In genomic region chr2:36214425-36214824, GRCm38 (mm10) we compare ENCODE assay signal across 8 mouse cellular contexts. TPM values are rescaled to one million over a fixed set of nuclear protein-coding genes. Genes with fewer than 3 reads are reported as not detected.
A peak's percentile ranks its signal among the peaks of the same experiment; 100 is the strongest.
DNase-seq lines count a peak whose midpoint lies in the region; ATAC-seq and TF ChIP-seq lines count a peak whose summit lies in the region.

No protein-coding gene starts in this region.

- peaks cover 31% of the 10 kb centered on the region for H3K27me3 ChIP-seq in hindbrain, embryonic 14.5 days (ENCODE audit: control insufficient read depth, insufficient read depth, low read length)
- H3K27me3 ChIP-seq in hindbrain, embryonic 13.5 days = peaks cover 39% of the 10 kb centered on the region
- H3K27me3 ChIP-seq in MEL (ENCODE audit: control insufficient read depth in 1 of 2, insufficient read depth in 2 of 2, low read length in 2 of 2) = no peaks in the 10 kb centered on the region
- peaks cover 13% of the 10 kb centered on the region for H3K27me3 ChIP-seq in embryonic facial prominence, embryonic 14.5 days (replicated peaks; ENCODE audit: control insufficient read depth, insufficient read depth, low read length)
- peaks cover 15% of the 10 kb centered on the region for H3K27me3 ChIP-seq in lung, embryonic 16.5 days (ENCODE audit: control insufficient read depth, insufficient read depth, low read depth, low read length)

- H3K27ac ChIP-seq in hindbrain, embryonic 14.5 days = no peak overlapping the region
- no peak overlapping the region for H3K27ac ChIP-seq in hindbrain, embryonic 13.5 days
- H3K27ac ChIP-seq in MEL (ENCODE audit: control insufficient read depth, low read depth, low read length) = no peak overlapping the region
- H3K27ac ChIP-seq in embryonic facial prominence, embryonic 14.5 days (replicated peaks; ENCODE audit: low read depth, low read length) = no peak overlapping the region
- H3K27ac ChIP-seq in lung, embryonic 16.5 days (ENCODE audit: low read length) = 0 out of 2 replicates have a peak overlapping the region, but pooled peaks have one; percentile 55

- no peaks in the 10 kb centered on the region; the same call in 1 of the 2 replicates for H3K4me1 ChIP-seq in hindbrain, embryonic 14.5 days (replicated peaks; ENCODE audit: control insufficient read depth, insufficient read depth, low read length)
- H3K4me1 ChIP-seq in hindbrain, embryonic 13.5 days (replicated peaks) = peaks cover 22% of the 10 kb centered on the region
- peaks cover 9 to 21% of the 10 kb centered on the region in 2 experiments for H3K4me1 ChIP-seq in MEL (ENCODE audit: control insufficient read depth in 1 of 2, insufficient read depth in 2 of 2, low read length in 2 of 2)
- H3K4me1 ChIP-seq in embryonic facial prominence, embryonic 14.5 days (ENCODE audit: control insufficient read depth, insufficient read depth, low read length) = peaks cover 21% of the 10 kb centered on the region
- peaks cover 54% of the 10 kb centered on the region for H3K4me1 ChIP-seq in lung, embryonic 16.5 days (replicated peaks; ENCODE audit: control insufficient read depth, insufficient read depth, low read length)

- no peaks in the 10 kb centered on the region for H3K36me3 ChIP-seq in hindbrain, embryonic 14.5 days (replicated peaks; ENCODE audit: control insufficient read depth, insufficient read depth)
- H3K36me3 ChIP-seq in hindbrain, embryonic 13.5 days = no peaks in the 10 kb centered on the region
- H3K36me3 ChIP-seq in MEL (ENCODE audit: control insufficient read depth in 1 of 2, insufficient read depth in 2 of 2, low read length in 2 of 2) = peaks cover 0 to 10% of the 10 kb centered on the region in 2 experiments; a peak in 2 of 4 replicates
- H3K36me3 ChIP-seq in embryonic facial prominence, embryonic 14.5 days (ENCODE audit: control insufficient read depth, insufficient read depth, low read length) = no peaks in the 10 kb centered on the region
- H3K36me3 ChIP-seq in lung, embryonic 16.5 days (ENCODE audit: control insufficient read depth, insufficient read depth, low read length) = no peaks in the 10 kb centered on the region

- intact Hi-C loops in gastrocnemius, postnatal 14 days (cut with DNase I; ENCODE audit: low total_unique reads) = loop anchor here (1.0 to 10.0 kb wide), 2 partner anchors 60 to 205 kb away; no protein-coding TSS in a partner anchor
- intact Hi-C loops in left cerebral cortex, postnatal 4 days (cut with DNase I) = loop anchor here (5.0 to 10.0 kb wide), 2 partner anchors 207 to 680 kb away; no protein-coding TSS in a partner anchor

- H3K4me2 ChIP-seq in hindbrain, embryonic 14.5 days (replicated peaks) = peak overlapping the region; percentile 32
- no peak overlapping the region for H3K4me2 ChIP-seq in hindbrain, embryonic 13.5 days
- peak overlapping the region; percentile 30; the same call in 1 of the 2 replicates for H3K4me2 ChIP-seq in embryonic facial prominence, embryonic 14.5 days (ENCODE audit: low read depth, low read length)
- H3K4me2 ChIP-seq in lung, embryonic 16.5 days (ENCODE audit: low read depth, low read length) = peak overlapping the region; percentile 54

- DNase-seq in hindbrain, embryonic 14.5 days (ENCODE audit: low spot score) = no peak
- peak; percentile 57 for DNase-seq in MEL (ENCODE audit: low read depth, low spot score)
- DNase-seq in embryonic facial prominence, embryonic 14.5 days (ENCODE audit: low spot score) = peak; percentile 44
- no peak for DNase-seq in gastrocnemius, postnatal 14 days
- no peak for DNase-seq in left cerebral cortex, postnatal 4 days
- DNase-seq in thymus, postnatal 10 days (ENCODE audit: low spot score in 2 of 2) = no peak

- WGBS in hindbrain, embryonic 14.5 days = 68% methylated on average over 5 of the region's 5 CpGs
- 63% methylated on average over 5 of the region's 5 CpGs for WGBS in hindbrain, embryonic 13.5 days
- 50% methylated on average over 5 of the region's 5 CpGs for WGBS in embryonic facial prominence, embryonic 14.5 days
- 49% methylated on average over 5 of the region's 5 CpGs for WGBS in lung, embryonic 16.5 days

- H3K9ac ChIP-seq in hindbrain, embryonic 14.5 days = no peak overlapping the region
- H3K9ac ChIP-seq in hindbrain, embryonic 13.5 days = no peak overlapping the region
- H3K9ac ChIP-seq in MEL (ENCODE audit: control insufficient read depth, low read depth, low read length, poor library complexity, severe bottlenecking) = peak overlapping the region; percentile 48
- H3K9ac ChIP-seq in embryonic facial prominence, embryonic 14.5 days (ENCODE audit: low read depth, low read length) = no peak overlapping the region
- H3K9ac ChIP-seq in lung, embryonic 16.5 days (ENCODE audit: low read length) = no peak overlapping the region

- H3K9me3 ChIP-seq in hindbrain, embryonic 14.5 days (ENCODE audit: control insufficient read depth, low read length) = no peaks in the 10 kb centered on the region
- no peaks in the 10 kb centered on the region for H3K9me3 ChIP-seq in hindbrain, embryonic 13.5 days
- H3K9me3 ChIP-seq in MEL (replicated peaks; ENCODE audit: insufficient read depth, low read length) = no peaks in the 10 kb centered on the region
- no peaks in the 10 kb centered on the region for H3K9me3 ChIP-seq in embryonic facial prominence, embryonic 14.5 days (ENCODE audit: control insufficient read depth, low read length)
- no peaks in the 10 kb centered on the region for H3K9me3 ChIP-seq in lung, embryonic 16.5 days (ENCODE audit: control insufficient read depth, low read length)

- no peak for TF ChIP-seq POLR2A in MEL (IDR thresholded peaks at IDR 0.05; ENCODE audit: control insufficient read depth in 1 of 2, insufficient read depth in 1 of 2, low read depth in 1 of 2, low read length in 2 of 2, poor library complexity in 1 of 2)

- no peak overlapping the region for H3K4me3 ChIP-seq in hindbrain, embryonic 14.5 days (replicated peaks; ENCODE audit: low read length)
- no peak overlapping the region for H3K4me3 ChIP-seq in hindbrain, embryonic 13.5 days
- H3K4me3 ChIP-seq in MEL (ENCODE audit: control insufficient read depth in 1 of 2, insufficient read depth in 1 of 2, low read depth in 2 of 2, low read length in 2 of 2) = peak overlapping the region in 1 of 2 experiments; percentile 66; a peak in 2 of 4 replicates
- H3K4me3 ChIP-seq in embryonic facial prominence, embryonic 14.5 days (ENCODE audit: low read depth, low read length) = no peak overlapping the region
- peak overlapping the region; percentile 27 for H3K4me3 ChIP-seq in lung, embryonic 16.5 days (ENCODE audit: low read length)

- H3K79me2 ChIP-seq in MEL (ENCODE audit: control insufficient read depth, insufficient read depth, low read length, poor library complexity) = no peaks in the 10 kb centered on the region

- ATAC-seq in hindbrain, embryonic 14.5 days (ENCODE audit: low FRiP score) = no peak
- no peak for ATAC-seq in hindbrain, embryonic 13.5 days (ENCODE audit: low FRiP score)
- ATAC-seq in embryonic facial prominence, embryonic 14.5 days (ENCODE audit: low read depth) = no peak
- no peak for ATAC-seq in lung, embryonic 16.5 days (ENCODE audit: low read depth)

- no peak for TF ChIP-seq EP300 in MEL (IDR thresholded peaks at IDR 0.05; ENCODE audit: low read depth in 1 of 2, low read length in 2 of 2)

- TF ChIP-seq CTCF in MEL (IDR thresholded peaks at IDR 0.05 in 2 of 3, conservative IDR thresholded peaks at IDR 0.05 in 1 of 3; ENCODE audit: control insufficient read depth in 1 of 3, insufficient read depth in 1 of 3, low read depth in 2 of 3, low read length in 3 of 3, poor library complexity in 1 of 3, severe bottlenecking in 1 of 3) = peak in 2 of 3 experiments; percentile 62; a peak in 5 of 6 replicates

- TF ChIP-seq RAD21 in MEL (IDR thresholded peaks at IDR 0.05; ENCODE audit: low read depth, low read length) = peak; percentile 44

TF ChIP-seq in MEL, 35 proteins besides CTCF, POLR2A, EP300 and RAD21:
- TF ChIP-seq ZC3H11A (IDR thresholded peaks at IDR 0.05; ENCODE audit: low read depth, low read length) (peak; percentile 52), SMC3 (IDR thresholded peaks at IDR 0.05; ENCODE audit: low read depth, low read length) (peak; percentile 59), CHD1 (IDR thresholded peaks at IDR 0.05; ENCODE audit: low read depth, low read length) (no peak), SIN3A (IDR thresholded peaks at IDR 0.05; ENCODE audit: low read length) (peak; percentile 3; the same call in 1 of the 2 replicates)

RNA-seq across cellular contexts. Expression of gene Ptgs1, which starts 15.8 kb away (rescaled TPM):
- 6.5 and 7.6 TPM in 2 replicates for polyA plus RNA-seq in hindbrain, embryonic 14.5 days (2014; fragmentation: Nextera tagmentation; extraction: Ambion mirVana)
- polyA plus RNA-seq in hindbrain, embryonic 13.5 days (2015; fragmentation: Nextera tagmentation; extraction: Ambion mirVana) = 5.1 and 5.2 TPM in 2 replicates
- 2.6 and 3.9 TPM in 2 replicates for total RNA-seq in MEL (2012; rRNA removed)
- 10 to 100 TPM in 1 of 2 experiments, not detected in 1; 20.0 TPM for polyA plus RNA-seq in MEL (2012; ENCODE audit: insufficient read depth in 1 of 2, insufficient read length in 2 of 2, low read depth in 1 of 2, low replicate concordance in 2 of 2, missing spikeins in 1 of 2)
- 14.7 and 15.6 TPM in 2 replicates for polyA plus RNA-seq in embryonic facial prominence, embryonic 14.5 days (2014; fragmentation: Nextera tagmentation; extraction: Ambion mirVana)
- polyA plus RNA-seq in lung, embryonic 16.5 days (2015; fragmentation: Nextera tagmentation; extraction: Ambion mirVana) = 76.1 and 83.5 TPM in 2 replicates
- 1 to 10 TPM; 3.9 to 5.4 TPM for total RNA-seq in gastrocnemius, postnatal 14 days (2021)
- total RNA-seq in left cerebral cortex, postnatal 4 days (2021) = 1 to 10 TPM; 5.5 to 7.1 TPM

Comparison
In these comparisons a context has a peak if more than half of its experiments do, and no peak if none do; other contexts are left out.
1. DNase-seq: peak in MEL (single experiment) and embryonic facial prominence, embryonic 14.5 days (single experiment); none in hindbrain, embryonic 14.5 days (single experiment), gastrocnemius, postnatal 14 days (single experiment), left cerebral cortex, postnatal 4 days (single experiment) and thymus, postnatal 10 days (0 of 2).